Mouse (Mus musculus): ENCODE results near the gene Pak7.
"Not testable (repeated sequence)": the region's sequence is repeated elsewhere in the genome, so short reads cannot be mapped to it uniquely, and the experiment has no call there.

The Pak7 gene

DNA sequence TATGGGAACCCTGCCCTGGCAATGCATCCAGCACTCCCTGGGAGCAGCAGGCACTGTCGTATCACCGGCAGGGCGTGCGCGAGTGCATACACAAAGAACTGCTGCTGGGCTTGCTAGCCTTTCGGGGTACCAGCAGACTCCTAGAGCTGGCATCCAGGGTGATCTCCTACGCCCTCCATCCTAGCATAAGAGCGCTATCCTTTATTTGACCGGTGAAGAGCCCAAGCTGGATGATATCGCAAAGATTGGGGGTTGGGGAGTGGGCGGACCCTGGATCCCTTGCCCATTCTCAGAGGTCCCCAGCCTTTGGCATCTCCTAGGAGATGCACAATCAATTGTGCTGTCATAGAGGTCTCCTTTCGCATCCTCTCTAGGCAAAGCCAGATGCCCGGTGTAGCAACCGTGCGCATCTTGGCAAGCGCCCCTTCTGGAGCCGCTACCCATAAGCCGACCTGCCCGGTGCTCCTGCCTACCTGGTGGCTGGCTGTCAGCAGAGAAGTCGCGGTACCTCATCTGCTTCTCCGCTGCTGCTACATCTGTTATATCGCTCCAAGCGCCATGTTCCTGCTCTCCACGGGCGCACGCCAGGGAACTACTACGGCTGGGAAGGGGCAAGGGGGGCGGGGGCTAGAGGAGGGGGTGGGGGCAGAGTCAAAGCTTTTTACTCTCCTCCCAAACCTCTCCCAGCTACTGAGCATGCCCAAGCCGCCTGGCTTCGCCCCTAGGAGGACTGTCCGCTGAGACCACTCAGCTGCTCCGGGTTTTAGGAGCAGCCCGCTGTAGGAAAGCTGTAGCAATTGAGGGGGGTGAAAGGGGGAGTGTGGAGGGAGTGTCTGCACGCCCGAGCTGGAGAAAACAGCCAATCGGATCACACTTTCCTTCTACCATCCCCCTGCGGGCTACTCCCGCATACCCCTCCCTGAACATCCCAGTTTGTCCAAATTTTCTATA is at the start of gene Pak7:
TSS of gene Pak7 (minus strand) at position 787 of the 951 bp plus-strand sequence.
- ChIA-PET POLR2A (interaction anchor here in 2 of 4 experiments (0.6 to 1.1 kb wide), 2 partner anchors 13 to 324 kb away, joined by 3 to 4 read pairs; no protein-coding TSS in a partner anchor), CTCF (interaction anchor here in 2 of 4 experiments (0.6 kb wide), 2 partner anchors 25 to 933 kb away, joined by 3 to 4 read pairs; no protein-coding TSS in a partner anchor)

DNA sequence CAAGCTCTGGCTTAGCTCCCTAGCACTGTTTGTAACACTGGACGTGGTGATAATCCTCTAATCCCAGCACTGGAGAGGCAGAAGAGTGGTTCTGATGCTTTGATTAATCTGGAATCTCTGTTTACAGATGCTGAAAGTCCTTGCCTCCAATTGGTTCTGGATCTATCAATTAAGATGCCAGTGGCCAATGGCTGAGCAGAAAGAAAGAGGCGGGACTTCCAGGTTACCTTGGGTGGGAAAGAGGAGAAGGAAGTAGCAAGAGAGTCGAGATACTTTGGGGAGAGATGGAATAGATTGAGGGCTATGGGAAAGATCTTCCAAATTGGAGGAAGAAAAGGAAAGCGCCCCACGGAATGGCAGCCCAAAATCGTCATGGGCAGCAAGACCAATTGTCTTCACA is 37.8 kb upstream of the Pak7 start:
- ChIA-PET POLR2A (no interaction called here), CTCF (no interaction called here)

DNA sequence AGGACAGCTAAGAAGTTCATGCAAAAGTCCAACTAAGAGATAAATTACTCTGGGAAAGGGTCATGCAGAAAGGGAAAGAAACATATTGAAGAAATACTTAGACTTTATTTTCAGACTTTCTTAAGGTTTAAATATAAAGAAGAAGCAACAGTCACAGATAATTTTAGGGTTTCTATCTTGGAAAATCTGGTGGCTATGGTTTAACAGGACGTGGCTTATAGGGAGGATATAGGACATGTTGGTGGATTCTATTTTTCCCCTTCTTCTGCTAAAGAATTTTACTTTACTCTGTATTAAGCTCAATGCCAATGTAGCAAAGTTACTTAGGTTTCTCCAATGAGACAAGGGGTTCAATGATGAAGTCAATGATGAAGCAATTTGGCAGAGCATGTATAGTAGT is 31.8 kb upstream of the Pak7 start:
- ChIA-PET POLR2A (no interaction called here), CTCF (no interaction called here)

DNA sequence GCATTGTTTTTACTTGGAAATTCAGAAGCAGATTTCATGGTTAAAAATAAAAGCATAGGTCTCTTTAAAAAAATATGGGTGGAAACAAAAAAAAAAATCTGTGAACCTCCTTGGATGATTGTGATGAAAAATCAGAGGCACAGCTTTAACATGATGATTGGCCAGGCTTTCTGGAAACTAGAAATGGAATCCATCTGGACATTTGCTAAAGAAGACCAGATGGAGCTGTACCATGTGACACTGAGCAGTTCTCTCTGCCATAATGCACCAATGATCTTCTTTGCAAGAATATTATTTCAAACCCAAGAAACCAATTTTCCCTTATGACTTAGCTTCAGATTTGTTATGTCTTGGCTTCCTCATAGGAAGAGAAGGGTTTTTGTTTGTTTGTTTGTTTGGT is 28.6 kb upstream of the Pak7 start:
- POLR2A ChIA-PET, result no interaction called here
- CTCF ChIA-PET, result interaction anchor here in 1 of 4 experiments (0.7 kb wide), 1 partner anchor 53 kb away, joined by 3 read pairs; no protein-coding TSS in a partner anchor

DNA sequence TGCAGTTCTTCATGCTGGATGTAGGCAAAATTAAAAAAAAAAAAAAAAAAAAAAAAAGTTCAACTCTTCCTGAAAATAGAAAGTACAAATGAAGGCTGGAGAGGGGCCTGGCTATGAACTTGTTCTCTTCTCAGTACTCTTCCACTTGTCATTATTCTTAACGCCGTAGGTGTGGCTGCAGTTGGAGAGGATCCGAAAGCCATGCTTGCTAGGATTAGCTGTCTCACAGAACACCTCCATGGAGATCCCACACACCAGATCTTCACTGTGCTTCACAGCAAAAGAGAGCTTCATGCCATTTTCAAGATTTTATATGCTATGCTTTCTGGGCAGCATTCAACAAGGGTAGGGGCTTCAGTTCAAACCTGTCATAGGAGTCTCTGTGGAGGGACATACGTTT is 14.8 kb upstream of the Pak7 start:
- CTCF ChIA-PET, result no interaction called here
- POLR2A ChIA-PET, result interaction anchor here in 1 of 4 experiments (0.6 kb wide), 1 partner anchor 110 kb away, joined by 9 read pairs; no protein-coding TSS in a partner anchor

DNA sequence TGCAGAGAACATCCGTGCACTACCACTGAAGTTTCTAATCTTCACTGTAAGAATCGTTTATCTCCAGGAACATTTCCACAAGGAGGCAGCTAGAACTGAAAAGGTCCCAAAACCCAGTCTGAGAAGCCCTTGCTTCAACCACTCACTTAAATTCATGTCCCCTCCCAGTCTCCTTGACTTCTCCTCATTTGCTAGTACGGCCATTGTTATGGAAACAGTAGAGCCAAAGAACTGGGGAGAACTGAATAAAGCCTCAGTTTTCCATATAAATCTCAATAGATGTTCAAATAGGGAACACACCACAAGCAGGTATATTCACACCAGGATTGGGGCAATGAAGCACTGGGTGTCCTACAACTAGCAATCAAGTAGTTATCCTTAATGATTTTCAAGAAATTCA is 12.4 kb downstream of the Pak7 start:
- ChIA-PET CTCF (no interaction called here), POLR2A (interaction anchor here in 1 of 4 experiments (0.7 kb wide), 1 partner anchor 12 kb away, joined by 3 read pairs; the partner anchor contains the start of gene Pak7)

DNA sequence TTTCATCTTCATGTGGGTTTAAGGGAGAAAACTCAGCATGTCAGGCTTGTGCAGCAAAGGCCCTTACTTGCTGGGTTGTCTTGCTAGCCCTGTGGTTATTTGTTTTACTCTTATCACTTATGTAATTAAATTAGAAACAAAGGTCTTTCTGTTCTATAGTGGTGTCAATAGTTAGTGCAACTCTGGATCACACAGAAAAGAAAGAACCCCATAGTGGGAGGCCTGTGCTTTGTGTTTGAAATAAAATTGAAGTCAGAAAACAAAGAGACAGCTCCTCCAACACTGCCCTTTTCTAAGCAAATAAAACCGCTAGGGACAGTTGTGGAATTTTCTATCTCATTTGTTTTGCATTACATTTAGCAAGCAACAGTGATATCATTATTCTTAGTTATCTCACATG is 15.4 kb downstream of the Pak7 start:
- POLR2A ChIA-PET, result interaction anchor here in 1 of 4 experiments (0.6 kb wide), 1 partner anchor 160 kb away, joined by 8 read pairs; no protein-coding TSS in a partner anchor
- CTCF ChIA-PET, result no interaction called here

DNA sequence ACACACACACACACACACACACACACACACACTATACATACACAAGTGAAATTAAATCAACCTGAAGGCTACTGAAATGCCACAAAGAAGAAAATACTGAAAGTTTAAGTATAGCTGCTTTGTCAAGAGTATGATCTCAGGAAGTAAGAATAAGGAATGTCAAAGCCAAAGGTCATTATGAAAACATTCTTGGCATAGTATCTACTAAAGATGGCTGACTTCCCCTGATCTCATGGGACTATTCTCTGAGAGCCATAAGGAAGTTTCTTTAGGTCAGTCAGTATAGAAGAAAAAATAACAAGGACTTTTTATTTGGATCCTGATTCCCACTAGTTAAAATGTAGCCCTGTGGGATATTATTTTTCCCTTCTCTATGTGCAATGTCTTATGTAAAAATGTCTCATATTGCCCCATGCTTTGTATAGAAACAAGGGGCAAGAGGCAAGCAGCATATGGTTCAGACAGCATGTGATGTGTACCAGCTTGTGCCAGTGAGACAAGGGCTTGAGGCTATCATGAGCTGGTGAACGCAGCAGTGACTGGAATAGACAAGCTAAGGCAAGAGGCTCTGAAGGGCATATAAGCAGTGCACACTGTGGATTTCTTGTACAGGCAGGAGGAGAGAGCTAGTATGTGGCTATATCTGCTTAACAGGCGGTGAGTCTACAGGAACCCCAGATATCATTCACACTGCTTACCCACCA is 36.2 kb downstream of the Pak7 start:
- POLR2A ChIA-PET, result interaction anchor here in 1 of 4 experiments (0.6 kb wide), 1 partner anchor 143 kb away, joined by 3 read pairs; no protein-coding TSS in a partner anchor
- CTCF ChIA-PET, result no interaction called here

DNA sequence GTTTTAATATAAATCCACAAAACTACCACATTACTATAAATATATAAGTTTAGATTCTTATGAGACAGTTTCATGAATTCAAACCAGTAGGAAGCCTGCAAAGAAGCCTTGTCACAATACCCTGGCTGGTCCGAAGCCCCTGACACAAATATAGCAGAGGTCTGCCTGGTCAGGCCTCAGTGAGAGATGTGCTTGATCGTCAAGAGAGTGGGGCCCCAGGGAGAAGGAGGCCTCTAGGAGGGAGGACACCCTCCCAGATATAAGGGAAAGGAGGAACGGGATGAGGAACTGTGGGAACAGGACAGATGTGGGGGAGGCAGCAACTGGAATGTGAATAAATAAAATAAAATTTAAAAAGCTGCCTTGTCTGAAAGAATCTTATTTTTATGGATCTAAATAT is 37.3 kb downstream of the Pak7 start:
- POLR2A ChIA-PET, result no interaction called here
- CTCF ChIA-PET, result no interaction called here

DNA sequence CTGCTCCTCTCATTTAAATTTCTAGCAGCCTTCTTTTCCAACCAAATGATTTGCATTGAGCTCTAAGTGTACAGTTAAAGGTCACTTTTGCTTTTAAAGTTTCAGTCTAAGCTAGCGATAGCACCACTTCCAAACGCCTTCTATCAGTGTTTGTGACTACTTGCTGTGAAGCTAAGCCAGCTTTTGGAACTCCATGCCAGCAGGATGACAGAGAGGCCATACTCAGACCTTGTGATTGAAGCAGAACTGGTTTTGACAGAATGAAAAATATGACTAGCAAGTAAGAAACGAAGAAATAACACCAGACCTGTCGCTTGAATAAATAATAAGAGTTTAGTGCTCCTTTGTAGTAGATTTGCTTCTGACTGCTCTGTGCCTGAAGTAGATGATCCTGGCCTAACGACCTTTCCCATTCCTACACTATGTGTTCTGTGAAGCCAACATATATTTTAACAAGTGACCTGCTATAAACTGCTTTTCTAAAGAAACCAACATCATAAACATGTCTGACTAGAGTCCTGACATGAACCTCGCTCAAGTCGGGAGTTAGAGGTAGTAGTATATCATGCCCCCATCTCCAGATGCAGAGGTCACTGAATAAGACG is 38.0 kb downstream of the Pak7 start:
- POLR2A ChIA-PET, result no interaction called here
- CTCF ChIA-PET, result no interaction called here

DNA sequence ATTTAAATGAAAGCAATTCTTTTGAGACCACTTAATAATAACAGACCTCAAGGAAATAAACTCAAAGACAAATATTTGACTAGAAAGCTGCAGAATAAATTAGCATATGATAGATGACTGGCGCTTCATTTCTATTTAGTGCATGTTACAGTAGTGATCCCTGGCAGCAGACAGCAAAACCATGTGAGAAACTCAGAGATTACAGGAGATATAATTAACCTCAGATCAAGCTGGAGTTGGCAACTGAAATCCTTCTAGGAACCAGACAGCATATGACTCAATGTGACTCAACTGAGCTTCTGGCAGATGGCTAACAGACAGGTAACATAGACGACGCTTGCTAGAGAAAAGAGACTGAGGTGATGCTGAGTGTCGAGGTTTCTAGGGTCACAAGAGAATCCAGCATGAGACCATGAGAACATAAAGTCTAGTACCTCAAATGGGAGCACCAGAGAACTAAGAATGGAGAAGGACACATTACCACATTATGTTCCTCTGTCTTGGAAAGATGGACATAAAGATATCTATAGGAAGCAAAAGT is 43.5 kb downstream of the Pak7 start:
- CTCF ChIA-PET, POLR2A ChIA-PET: not testable (repeated sequence)

DNA sequence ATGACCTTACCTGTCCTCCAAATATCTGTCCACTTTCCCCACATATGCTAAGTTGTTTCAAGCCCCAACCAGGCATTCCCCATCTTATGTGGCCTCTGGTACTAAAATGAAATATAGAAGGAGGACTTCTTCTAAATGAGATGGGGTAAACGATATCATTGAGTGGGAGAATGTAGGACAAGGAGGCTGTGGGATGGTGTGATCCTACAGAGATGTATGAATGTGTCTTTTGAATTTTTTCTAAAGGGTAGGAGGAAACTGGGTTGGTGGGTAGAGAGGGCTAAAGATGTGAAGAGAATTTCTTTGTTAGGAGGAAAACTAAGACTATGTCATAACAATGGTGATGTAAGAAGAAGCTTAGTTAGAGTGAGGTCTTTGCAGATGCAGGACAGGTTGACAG is 57.8 kb downstream of the Pak7 start:
- POLR2A ChIA-PET, result no interaction called here
- CTCF ChIA-PET, result interaction anchor here in 1 of 4 experiments (0.7 kb wide), 1 partner anchor 994 kb away, joined by 5 read pairs; no protein-coding TSS in a partner anchor

DNA sequence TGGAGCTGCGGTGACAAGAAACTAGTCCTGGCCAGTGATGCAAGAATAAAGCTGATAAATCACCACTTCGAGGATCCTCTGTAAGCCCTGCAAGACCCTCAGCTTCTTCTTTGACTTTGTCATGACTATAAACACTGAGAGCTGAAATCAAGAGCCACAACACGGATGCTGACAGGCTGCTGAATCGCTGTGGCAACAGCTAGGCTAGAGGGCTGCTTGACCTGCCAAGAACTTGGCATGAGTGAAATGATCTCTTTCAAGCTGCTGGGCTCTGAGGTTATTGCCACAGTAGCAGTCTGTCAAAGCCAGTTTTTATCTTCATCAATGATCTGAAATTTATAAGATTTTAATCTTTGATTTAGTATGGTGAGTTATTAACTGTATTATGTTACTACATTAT is 62.1 kb downstream of the Pak7 start:
- POLR2A ChIA-PET, result interaction anchor here in 1 of 4 experiments (0.6 kb wide), 1 partner anchor 160 kb away, joined by 4 read pairs; no protein-coding TSS in a partner anchor
- CTCF ChIA-PET, result interaction anchor here in 1 of 4 experiments (0.5 kb wide), 1 partner anchor 161 kb away, joined by 4 read pairs; no protein-coding TSS in a partner anchor

DNA sequence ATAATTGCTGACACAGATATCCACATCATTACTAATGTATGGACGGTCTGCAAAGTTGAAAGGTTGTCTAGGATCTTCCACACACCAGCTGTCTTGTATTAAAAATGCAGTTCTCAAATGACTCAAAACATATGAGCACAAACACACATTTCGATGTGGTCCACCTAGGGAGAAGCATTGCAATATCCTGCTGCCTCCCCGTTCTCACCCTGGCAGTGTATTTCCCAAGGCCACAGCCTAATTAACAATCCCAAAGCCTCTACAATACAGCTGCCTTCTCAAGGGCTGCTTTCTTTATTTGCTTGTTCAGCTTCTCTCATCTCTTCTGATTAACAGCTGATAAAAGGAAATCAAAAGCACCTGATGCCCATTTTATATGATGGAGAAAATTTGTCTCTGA is 78.5 kb downstream of the Pak7 start:
- POLR2A ChIA-PET, result no interaction called here
- CTCF ChIA-PET, result no interaction called here

DNA sequence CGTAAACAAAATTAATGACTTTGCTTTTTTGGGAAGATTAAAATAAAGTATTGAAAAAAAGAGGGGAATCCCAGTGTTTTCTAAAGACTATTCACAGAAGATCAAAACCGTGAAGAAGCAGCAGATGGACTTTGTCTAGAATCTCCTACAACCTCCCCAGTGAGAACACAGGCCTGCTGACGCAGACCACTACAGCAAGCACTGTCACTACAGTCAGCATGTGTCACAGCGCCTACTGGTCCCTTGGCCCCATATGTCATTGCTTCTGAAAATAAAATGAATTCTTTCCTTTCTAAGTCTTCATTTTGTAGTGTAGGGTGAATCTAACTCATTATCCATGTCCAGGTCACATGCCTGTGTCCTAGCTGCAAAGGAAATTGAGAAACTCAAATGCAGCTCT is 79.0 kb downstream of the Pak7 start:
- ChIA-PET POLR2A (no interaction called here), CTCF (no interaction called here)

DNA sequence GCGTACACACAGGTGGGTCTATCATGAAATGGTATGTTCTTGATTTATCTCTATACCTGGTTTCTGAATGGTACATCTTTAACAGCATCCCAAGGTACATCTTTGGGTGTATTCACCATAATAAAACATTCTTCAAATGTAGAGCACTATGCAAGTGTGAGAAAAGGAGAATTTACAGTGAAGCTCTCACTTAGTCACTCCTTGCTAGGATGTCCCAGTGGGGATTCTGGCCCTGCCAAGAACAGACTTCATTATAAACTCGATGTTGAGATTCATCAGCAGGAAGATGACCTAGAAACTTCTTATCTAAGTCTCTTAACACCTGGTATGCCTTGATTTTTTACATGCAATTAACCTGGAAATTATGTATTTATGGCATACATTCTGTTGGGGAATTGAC is 85.6 kb downstream of the Pak7 start:
- ChIA-PET CTCF (no interaction called here), POLR2A (no interaction called here)

DNA sequence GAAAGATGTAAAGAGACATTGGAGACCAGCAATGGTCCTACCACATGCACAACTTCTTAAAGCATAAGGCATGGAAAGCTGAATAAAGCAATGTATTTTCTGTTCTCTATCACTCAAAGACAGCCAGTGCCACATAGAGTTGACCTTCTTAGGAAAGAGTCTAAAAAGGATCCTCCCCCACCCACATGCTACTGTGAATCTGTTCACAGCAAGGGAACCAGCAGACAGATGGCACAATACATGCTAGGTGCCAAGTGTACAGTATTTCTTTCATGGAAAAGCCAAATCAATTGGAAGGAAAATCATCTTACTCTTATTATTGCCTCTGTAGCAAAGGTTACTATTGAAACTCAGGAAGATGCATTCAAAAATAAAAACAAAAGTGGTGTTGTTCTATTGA is 86.4 kb downstream of the Pak7 start:
- CTCF ChIA-PET, result no interaction called here
- POLR2A ChIA-PET, result no interaction called here

DNA sequence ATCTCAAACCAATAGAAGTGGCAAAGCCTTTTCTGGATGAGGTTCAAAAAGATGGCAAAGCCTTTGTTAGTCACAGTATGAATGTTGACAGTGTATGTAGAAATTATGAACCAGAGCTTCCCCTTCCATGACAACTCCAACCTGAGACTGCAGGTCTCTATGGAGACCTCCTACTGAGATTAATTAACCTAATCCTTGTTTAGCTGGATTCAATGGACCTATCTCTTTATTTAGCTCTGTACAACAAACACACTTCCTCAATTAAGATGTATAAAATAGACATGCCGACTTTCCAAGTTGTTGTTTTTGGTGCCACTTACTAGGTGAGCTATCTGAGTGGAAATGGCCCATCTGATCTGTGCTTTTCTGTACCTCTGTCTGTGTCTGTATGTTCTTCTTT is 90.4 kb downstream of the Pak7 start:
- POLR2A ChIA-PET, result no interaction called here
- CTCF ChIA-PET, result no interaction called here

DNA sequence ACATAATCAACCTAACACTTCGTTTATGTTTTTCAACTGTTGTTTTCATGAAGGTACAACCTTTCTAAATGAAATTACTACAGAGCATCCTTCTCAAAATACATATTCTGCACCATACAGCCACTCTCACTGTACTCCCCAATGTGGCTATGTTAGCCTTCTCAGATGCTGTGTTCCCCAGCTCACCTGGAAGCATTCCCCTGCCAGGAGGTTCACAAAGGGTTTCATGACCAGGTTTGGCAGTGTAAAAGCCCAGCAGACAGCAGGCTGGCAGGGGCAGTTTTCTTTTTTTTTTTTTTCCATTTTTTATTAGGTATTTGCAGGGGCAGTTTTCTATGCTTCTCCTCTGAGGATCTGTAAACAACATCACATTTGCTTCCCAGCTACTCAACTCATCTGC is 105.7 kb downstream of the Pak7 start:
- CTCF ChIA-PET, result no interaction called here

DNA sequence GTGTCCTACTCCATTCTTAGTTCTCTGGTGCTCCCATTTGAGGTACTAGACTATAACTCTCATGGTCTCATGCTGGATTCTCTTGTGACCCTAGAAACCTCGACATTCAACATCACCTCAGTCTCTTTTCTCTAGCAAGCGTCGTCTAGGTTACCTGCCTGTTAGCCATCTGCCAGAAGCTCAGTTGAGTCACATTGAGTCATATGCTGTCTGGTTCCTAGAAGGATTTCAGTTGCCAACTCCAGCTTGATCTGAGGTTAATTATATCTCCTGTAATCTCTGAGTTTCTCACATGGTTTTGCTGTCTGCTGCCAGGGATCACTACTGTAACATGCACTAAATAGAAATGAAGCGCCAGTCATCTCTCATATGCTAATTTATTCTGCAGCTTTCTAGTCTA is 145.8 kb downstream of the Pak7 start:
- CTCF ChIA-PET, POLR2A ChIA-PET: not testable (repeated sequence)

More for the DNA sequence above, 105.7 kb downstream of the Pak7 start:
- POLR2A ChIA-PET, result no interaction called here

All from embryonic stem cell, embryonic (primary cell).